Mouse (Mus musculus) spleen, postnatal 14 days (tissue): Measurements from ENCODE around the gene Piezo1.

ENCODE experiments used
- DNase-seq, 2 experiments: peaks; one replicate each; pipeline ENCODE4 v3.0.0; 2021 to 2022; ENCODE audit warnings: low spot score in 2 of 2

The Piezo1 gene

DNA sequence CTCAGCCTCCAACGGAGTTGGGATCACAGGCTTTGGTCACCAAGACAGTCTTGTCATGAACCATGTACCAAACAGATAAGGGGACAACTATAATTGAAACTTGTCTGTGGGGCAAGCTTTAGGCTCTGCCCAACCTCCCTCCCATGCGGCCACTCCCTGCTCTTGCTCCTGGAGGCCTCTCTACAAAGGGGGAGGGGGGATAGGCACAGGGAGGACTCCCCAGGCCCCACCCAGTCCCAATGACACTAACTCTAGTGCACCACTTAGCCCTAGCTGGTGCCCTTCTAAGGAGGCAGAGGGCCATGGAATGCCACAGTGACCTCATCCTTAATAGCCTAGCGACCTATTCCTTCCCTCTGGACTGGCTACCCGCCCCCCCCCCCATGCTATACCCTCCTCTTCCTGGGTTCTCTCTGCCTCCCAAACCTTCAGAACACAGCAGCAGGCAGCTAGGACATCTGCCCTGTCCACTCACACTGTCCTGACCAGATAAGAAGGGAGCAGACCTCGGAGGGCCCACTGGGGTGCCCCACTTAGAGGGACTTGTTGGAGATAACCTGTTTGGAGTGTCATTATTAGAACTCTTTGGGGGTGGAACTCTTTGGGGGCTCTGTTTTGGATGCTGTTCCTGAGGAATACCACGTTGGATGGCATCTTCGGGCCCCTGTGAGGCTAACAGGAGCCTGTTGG, 4.9 kb downstream of the Piezo1 start:
- DNase-seq = no peak

DNA sequence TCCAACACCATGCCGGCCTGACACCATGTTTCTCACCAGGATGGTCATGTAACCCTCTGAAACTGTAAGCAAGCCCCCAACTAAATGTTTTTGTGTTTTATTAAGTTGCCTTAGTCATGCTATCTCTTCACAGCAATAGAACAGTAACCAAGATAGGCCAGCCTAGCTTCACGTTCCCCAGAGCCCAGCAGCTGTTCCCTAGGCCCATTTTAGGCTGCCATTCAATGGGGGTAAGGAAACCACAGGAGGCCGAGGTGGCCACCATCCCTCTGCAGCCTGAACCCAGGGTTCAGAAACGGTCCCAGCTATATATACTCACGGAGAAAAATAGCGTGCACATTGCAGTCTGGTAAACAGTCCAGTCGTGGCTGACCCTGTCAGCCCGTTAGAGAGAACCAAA, 7.0 kb downstream of the Piezo1 start:
- no peak for DNase-seq

DNA sequence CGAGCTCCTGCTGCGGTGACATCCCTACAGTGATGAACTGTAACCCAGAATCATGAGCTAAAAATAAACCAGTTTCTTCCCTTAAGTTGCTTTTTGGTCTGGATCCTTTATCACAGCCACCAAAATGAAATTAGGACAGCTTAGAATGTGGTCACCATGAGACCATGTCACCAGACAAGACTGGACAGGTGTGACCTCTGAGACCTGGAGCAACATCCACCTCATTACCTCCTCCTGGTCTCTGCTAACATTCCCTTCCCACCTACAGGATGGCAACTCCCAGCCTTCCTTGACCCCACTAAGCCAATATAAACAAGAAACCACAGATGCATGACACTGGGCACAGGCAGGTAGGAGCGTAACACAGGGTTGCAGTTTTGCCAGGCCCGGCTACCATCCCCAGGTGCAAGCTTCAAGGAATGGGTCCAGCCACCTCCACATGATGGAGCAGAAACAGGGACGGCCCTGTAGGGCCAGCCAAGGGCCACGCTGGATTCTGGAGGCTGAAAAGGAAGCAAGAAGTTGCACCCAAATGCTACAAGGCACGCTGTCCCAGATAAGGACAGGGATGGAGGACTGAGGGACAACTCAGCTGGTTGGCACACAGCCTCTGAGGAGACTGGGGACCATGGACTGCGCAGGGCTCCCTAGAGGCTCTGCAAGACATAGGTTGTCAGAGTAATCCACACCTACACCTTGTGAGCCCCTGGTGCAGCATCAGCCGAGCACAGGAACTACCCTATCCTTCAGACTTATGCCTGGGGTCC, 12.6 kb downstream of the Piezo1 start:
- DNase-seq = no peak

DNA sequence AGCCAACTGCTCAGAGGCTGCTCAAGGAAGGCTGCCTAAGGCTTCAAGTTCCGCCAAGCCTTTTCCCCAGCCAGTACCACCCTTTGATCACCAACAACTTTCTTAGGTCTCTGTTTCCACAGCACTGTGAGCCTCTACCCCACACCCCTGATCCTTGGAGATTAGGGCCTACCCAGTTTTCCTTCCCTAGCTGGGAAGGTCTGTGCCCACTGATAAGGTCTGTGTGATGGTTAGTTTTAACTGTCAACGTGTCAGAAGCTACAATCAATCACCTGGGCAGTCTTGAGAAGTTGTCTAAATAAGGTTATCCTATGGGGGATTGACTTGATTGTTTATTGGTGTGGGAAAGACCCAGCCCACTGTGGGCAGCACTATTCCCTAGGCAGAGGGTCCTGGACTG, 13.3 kb downstream of the Piezo1 start:
- no peak for DNase-seq

DNA sequence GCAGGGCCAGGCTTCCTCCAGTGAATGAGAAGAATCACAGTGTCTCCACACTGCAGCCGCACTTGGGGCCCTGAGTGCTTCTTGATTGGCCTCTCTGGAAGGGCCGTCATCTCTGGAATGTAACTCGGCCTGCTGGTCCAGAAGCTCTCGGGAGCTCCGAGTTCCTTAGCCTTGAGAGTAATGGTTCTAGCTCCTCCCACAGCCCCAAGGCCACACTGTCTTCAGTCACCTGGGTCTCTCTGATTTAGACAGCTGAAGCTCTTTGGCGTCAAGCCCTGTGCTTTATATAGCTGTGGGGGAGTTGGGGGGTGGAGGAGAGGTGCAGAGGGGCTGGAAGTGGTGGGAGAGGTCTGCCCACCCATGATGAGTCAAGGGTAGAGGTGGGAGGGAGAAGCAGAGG, 14.1 kb downstream of the Piezo1 start:
- no peak for DNase-seq

DNA sequence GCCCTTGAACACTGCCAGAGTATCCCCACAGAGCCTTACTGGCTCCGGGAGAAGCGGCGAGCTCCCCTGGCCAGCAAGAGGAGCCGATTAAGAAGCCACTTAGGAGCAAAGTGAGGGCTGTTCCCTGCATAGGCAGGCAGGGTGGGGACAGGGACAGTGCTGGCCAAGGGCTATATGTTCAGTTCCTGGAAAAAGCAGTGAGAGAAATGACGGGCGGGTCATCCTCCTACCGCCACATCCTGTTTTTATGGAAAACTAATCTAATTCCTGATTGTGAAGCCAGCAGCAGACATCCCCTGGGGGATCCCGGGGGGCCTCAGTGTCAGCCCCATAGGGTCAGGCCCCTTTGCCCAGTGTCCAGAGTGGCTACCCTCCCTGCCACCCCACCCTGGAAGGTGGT, 19.8 kb downstream of the Piezo1 start:
- DNase-seq = no peak

DNA sequence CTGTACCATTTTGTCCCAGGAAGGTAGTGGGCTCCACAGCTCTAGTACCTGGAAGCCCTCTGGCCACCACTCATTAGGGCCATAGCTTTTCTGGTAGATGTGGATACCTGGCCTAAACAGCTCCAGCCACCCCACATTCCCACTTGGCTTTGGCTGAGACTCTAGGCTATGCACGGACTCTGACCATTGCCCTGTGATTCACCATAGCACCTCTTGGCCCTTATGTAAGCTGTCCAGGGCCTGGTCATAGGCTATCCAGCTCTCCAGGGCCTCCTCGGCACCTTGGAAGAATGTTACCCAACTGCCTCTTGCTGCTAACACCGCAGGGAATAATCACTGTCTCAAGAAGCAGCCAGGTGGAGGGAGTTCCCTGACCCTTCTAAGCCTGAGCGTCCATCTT, 22.0 kb downstream of the Piezo1 start:
- no peak for DNase-seq

DNA sequence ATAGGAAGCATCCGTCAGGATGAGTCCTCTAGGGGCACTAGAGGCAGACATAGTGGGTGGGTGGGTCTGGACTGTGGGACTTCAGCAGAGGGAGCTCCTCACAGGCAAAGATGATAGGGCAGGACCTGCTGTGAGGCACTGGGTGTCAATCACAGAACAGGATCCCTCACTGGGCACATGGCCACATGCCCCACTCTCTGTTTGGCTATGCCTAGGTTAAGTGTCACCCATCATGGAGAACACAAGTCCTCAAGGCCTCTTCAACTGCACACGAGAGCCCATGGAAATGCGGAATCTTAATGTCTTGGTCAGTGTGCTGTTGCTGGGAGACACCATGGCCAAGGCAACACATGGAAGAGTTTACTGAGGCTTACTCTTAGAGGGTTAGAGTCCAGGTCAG, 23.2 kb downstream of the Piezo1 start:
- DNase-seq = no peak

DNA sequence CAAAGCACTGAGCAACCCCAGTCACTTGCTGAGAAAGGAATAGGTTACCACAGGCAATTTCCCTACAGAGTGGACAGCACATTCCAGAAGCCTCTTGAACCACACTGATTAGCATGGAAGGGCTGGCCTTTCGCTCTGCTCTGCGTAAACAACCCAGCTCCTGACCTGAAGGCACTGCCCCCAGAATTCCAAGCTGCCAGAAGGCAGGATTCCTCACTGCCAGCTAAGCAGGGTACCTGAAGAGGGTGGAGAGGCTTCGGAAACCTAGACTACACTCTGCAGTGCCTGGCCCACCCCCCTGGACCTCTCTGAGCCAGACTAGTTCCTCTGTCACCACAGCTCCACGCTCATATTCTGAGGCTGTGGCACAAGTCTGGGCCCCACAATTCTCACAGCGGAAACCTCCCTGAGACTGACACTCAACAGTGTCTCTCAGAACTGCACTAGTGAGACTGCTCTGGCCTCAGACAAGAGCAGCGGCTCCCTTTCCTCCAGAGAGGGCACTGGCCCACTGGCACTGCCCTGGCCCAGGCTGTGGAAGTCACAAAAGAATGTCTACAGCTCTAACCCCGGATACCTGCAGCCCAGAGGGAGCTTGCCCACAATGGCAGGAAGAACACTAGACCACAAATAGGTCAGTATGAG, 24.5 kb downstream of the Piezo1 start:
- no peak for DNase-seq

DNA sequence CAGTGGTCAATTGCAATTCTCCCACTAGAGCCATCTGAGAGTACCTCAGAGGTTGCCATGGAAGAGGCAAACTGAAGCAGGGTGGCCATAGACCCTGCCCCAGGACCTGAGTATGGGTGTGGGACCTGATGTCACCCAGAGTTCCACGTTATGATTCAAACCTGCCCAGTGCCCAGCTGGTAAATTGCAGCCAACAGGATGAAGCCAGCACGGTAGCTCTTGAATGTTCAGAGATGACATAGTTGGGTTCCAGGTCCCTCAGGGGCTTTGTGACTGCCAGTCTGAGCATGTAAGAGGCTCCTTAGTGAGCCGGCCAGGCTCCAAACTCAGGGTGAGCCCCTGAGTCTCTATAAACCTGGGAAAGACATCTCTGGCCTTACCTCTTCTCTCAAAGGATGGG, 25.0 kb downstream of the Piezo1 start:
- DNase-seq = no peak

DNA sequence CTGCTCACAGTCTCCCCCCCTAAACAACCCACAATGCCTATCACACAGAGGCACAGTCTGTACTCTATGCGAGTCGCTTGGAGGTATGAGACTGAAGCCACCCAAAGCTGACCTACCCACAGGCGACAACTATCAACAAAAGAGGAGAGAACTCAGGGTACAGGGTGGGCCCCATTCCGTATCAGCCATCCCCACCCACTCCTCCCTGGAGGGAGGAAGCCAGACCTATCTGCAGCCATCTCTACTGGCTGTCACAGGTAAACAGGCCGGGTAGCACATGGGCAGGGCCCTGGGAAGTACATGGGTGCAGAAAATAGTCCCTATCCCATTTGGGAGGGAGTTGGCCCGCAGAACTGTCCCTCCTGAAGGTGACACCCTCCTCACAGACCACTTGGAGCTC, 26.1 kb downstream of the Piezo1 start:
- no peak for DNase-seq

DNA sequence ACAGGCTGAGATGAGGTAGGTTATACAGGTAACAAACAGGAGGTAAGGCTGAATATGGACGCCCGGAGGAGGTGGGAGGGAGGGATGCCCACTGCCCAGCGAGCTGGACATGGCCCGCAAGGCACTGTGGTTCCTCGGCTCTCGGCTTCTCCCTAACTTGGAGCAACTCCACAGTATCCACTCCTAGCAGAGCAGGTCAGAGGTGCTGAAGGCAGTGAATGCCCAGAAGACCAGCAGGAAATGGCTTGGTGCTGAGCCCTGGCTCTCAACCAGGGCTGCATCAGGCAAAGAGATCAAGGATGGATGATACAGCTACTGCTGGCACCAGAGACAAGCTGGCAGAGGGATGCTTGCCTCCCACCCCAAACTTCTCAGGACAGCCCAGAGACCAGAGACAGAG, 26.6 kb downstream of the Piezo1 start:
- DNase-seq = no peak

DNA sequence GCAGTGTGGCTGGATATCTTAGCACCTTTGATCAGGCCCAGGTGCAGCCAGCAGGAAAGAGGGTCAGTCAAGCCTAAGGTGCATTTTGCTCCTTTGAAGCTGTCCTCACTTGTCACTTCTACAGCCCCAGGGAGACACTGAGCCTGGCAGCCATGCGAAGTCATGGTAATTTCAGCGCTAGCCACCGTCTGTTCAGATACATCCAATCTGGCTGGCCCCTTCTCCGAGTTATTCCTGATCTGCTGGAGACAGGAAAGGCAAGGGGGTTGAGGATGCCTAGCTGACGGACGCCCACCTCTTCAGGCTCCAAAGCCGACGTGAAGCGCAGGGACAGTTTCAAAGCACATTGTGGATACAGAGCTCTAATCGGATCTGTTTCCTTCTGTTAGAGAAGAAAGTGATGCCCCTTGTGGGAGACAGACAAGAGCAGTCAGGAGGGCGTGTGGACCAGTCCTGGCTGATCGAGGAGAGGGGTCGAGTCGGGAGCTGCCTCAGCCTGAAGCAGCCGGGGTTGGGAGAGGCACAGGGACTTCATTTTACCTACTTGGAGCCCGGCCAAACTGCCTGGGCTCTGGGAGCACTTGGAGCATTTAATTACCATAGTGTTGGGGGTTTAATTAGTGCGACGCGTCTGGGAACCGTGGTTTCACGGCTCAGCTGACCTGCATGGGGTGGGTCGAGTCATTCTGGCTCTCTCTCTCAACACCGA, 27.3 kb downstream of the Piezo1 start:
- no peak for DNase-seq

DNA sequence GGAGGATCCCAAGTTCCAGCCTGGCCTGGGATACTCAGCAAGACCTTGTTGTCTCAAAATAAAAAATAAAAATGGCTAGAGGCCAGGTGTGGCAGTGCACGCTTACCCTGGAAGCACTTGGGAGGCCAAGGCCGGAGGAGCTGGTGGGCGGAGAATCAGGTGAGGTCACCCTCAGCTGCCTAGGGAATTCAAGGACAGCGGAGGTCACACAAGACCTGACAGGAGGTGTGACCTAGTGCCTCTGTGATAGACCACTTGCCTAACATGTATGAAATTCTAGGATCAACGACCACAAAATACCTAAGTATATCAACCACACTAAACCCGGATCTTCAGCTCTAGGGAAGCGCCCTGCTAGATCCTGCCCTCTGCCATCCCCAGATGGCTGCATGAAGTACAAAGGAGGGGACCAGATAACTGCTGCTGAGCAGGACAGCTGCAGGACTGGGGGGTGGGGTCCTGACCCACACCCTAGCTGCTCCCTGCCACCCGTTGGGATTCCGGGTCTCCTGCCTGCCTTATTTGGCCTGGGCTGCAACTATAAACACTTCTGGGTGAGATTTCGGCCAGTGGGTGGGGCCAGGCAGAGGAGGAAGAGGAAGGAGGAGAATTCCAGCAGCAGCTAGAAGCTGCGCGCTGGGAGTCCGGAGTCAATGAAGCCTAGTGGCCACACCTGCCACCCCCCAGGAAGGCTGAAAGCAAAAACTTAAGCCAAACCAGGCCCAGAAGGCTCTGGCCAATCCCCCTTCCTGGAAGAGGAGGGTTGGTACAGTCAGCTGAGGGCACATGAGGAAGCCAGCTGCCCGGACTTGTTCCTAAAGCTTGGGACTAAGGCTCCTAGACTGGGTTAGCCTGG, 28.1 kb downstream of the Piezo1 start:
- no peak for DNase-seq

DNA sequence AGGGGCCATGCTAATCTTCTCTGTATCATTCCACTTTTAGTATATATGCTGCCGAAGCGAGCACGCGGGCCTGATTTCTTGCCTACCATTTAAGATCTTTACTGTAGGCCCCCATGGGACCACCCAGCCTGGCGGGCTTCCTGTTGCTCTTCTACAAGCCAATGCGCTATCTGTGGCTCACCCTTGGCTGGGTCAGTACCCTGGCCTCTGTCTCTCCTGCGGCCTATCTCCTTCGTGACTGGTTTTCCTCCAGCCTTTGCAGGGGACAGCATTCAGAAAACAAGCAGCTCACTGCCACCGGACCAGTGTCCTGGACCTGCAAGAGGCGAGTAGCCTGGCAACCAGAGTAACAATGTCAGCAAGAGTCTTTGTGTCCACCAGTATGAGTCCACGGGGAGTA, 30.5 kb downstream of the Piezo1 start:
- DNase-seq = no peak

DNA sequence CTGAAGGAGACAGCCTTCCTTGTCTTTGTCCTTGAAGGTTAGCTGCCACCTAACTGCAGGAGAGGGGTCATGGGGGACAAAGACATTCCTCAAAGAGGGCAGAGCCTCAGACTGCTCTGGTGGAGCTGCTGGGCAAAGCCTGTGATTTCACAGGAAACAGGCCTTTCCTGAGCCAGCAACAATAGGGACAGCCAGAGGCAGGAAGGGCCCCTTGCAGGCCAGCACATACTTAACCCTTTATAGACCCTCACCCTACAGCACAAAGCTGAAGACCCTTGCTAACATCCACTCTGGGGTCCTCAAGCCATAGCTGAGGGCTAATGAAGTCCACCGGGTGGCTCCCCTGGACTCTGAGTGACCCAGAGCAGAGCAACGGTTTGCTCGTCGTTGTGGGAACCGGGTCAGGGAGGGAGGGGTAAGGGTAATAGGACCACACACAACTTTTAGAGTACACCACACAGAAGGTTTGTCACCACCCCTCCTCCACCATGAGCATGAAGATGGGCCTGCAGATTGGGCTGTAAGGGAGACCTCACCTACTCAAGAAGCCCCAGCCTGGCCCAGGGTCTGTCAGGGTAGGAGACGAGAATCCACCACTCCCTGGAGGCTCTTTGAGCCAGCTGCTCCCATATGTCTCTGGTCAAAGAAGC, 33.5 kb downstream of the Piezo1 start:
- DNase-seq = no peak

DNA sequence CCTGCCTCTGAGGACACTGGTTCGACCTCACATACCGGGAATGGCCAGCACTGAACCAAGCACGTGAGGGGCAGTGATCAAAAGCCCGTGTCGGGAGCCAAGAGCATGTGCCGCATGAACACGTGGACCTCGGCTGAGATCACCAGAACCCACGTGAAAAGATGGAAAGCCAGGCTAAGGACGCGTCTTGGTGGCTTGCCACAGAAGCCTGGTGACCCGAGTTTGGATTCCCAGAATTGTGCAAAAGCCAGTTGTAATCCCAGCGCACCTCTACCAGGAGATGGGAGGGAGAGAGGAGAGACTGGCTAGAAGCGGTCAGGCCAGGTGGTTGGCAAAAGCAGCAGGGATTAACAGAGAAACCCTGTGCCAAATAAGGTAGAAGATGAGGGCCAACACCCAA, 35.4 kb downstream of the Piezo1 start:
- DNase-seq = no peak

DNA sequence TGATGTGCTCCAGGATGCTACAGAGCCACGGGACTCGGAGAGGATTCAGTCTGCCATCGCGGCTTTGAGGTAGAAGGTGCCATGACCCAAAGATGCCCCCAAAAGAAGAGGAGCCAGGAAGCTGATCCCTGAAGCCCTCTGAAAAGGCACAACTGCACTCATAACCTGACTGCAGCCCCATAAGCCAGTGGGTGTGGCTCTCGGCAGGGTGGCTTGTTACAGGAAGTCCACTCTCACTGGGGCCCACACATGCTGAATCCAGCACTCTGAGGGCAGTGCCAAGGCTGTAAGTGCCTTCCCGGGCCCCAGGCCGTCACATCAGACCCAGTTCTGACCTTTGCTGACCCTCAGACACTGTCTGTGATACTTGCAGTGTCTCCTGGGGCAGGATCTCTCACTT, 38.7 kb downstream of the Piezo1 start:
- no peak for DNase-seq

DNA sequence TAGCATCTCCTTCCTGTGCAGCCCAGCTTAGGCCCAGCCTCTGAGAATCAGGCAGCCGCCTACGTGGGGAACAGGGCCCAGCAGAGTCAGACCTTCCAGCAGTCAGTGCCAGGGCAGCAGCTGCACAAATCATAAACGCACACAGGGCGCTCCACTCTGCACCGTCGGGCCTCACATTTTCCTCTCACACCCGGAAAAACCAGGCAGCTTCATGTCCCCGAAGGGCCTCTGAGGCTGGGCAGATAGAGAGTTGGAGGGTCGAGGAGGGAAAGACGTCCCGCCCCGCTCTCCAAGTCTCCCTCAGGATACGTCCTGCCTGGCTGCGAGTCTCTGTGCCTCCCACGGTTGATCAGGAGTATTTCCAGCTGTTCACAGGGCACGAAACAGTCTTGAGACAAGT, 39.6 kb downstream of the Piezo1 start:
- DNase-seq = no peak

DNA sequence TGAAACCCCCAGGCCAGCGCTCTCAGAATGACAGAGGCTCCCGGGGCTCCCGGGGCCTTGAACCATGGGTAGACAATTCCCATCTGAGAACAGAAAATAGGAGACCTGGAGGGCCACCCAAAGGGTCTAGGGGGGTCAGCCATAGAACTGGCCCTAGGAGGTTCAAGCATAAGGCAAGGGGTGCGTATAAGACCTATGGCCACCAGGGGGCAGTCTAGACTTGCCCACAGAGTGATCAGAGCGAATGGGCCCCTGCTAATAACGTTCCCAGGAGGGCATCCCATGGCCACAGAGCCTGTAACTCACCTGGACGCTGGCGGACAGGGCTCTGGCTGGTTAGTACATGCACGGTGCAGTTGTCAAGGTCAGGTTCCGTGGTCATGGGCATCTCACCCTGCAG, 50.3 kb downstream of the Piezo1 start:
- peak; percentile 60 to 82 for DNase-seq

DNA sequence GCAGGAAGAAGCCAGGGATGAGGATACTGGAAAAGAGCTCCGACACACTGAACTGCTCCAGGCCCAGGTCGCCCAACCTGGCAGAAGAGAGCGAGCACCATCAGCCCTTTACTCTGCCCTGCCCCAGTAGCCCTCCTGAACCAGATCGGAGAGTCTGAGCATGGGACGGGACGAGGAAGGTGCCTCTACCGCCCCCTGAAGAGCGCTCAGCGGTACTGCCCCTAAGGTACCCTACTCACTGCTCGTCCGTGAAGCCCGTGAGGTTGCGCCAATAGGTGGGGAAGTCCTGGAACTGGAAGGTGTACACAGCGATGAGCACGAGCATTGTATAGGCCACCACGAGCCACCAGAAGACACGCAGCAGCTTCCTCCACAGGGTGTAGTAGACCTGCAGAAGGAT, 53.2 kb downstream of the Piezo1 start:
- DNase-seq = no peak
